9 mouse cellular contexts compared by ENCODE assay signal in genomic region chr11:96629775-96630174, GRCm38 (mm10).
A peak's percentile ranks its signal among the peaks of the same experiment; 100 is the strongest.
DNase-seq lines count a peak whose midpoint lies in the region; ATAC-seq and TF ChIP-seq lines count a peak whose summit lies in the region.
"Had no signal": no experiment of that assay in that cellular context is flagged by ENCODE, and none has a peak within 500 bp of the region (broad histone marks: within the 10 kb centered on the region; RNA-seq: fewer than 3 reads in every experiment).

No protein-coding gene starts in this region.

- H3K9ac ChIP-seq in hindbrain, embryonic 13.5 days, result no peak overlapping the region
- H3K9ac ChIP-seq: liver, postnatal 0 days had no signal

- 51% methylated on average over 9 of the region's 9 CpGs for WGBS in hindbrain, embryonic 13.5 days
- WGBS in kidney, adult 2 months, result 57% methylated on average over 9 of the region's 9 CpGs

- no peaks in the 10 kb centered on the region for H3K27me3 ChIP-seq in hindbrain, embryonic 13.5 days
- no peaks in the 10 kb centered on the region for H3K27me3 ChIP-seq in kidney, adult 2 months (replicated peaks; ENCODE audit: control insufficient read depth, insufficient read depth, low read length)

- H3K36me3 ChIP-seq in hindbrain, embryonic 13.5 days, result no peaks in the 10 kb centered on the region
- no peaks in the 10 kb centered on the region for H3K36me3 ChIP-seq in kidney, adult 2 months (ENCODE audit: control insufficient read depth, insufficient read depth, low read length)

- TF ChIP-seq CTCF in kidney, adult 2 months (conservative IDR thresholded peaks at IDR 0.05; ENCODE audit: insufficient read depth, insufficient read length, low read depth, low read length), result no peak

- H3K27ac ChIP-seq in hindbrain, embryonic 13.5 days, result no peak overlapping the region
- no peak overlapping the region for H3K27ac ChIP-seq in kidney, adult 2 months (ENCODE audit: insufficient read depth, low read depth, low read length)

- peak; percentile 15 to 34 for DNase-seq in frontal cortex, postnatal 10 days (ENCODE audit: low spot score in 2 of 2)
- DNase-seq in frontal cortex, postnatal 14 days (ENCODE audit: low spot score in 2 of 2), result no peak
- peak; percentile 76 for DNase-seq in retina, postnatal 1 day
- no peak for DNase-seq in retina, embryonic 14.5 days (ENCODE audit: low spot score)
- peak; percentile 33 for DNase-seq in retina, postnatal 7 days (ENCODE audit: low read depth, low spot score)
- DNase-seq in kidney, adult 2 months, result no peak
- DNase-seq: liver, postnatal 0 days had no signal

- H3K4me1 ChIP-seq in hindbrain, embryonic 13.5 days (replicated peaks), result peaks cover 11% of the 10 kb centered on the region
- no peaks in the 10 kb centered on the region for H3K4me1 ChIP-seq in kidney, adult 2 months (ENCODE audit: control insufficient read depth, insufficient read depth, low read length)

- H3K4me2 ChIP-seq in hindbrain, embryonic 13.5 days, result peak overlapping the region; percentile 15; the same call in 1 of the 2 replicates

- no peaks in the 10 kb centered on the region for H3K9me3 ChIP-seq in hindbrain, embryonic 13.5 days

- no peak for TF ChIP-seq POLR2A in kidney, adult 2 months (IDR thresholded peaks at IDR 0.05; ENCODE audit: low read depth, low read length)

- ATAC-seq in hindbrain, embryonic 13.5 days (ENCODE audit: low FRiP score), result no peak
- ATAC-seq in erythroid progenitor cell, adult 5-6 weeks (replicated peaks; ENCODE audit: low FRiP score, poor library complexity, severe bottlenecking), result no peak
- ATAC-seq: liver, postnatal 0 days had no signal

- no peak overlapping the region for H3K4me3 ChIP-seq in hindbrain, embryonic 13.5 days
- no peak overlapping the region for H3K4me3 ChIP-seq in kidney, adult 2 months (ENCODE audit: insufficient read depth, low read depth, low read length)

Comparison
In these comparisons a context has a peak if more than half of its experiments do, and no peak if none do; other contexts are left out.
1. DNase-seq: peak in frontal cortex, postnatal 10 days (2 of 2), retina, postnatal 1 day (single experiment) and retina, postnatal 7 days (single experiment); none in frontal cortex, postnatal 14 days (0 of 2), retina, embryonic 14.5 days (single experiment) and kidney, adult 2 months (single experiment).